Mouse (Mus musculus) G1E (cell line): ENCODE measurements around the gene Ccdc83.

Experiments
- CTCF ChIP-seq: IDR thresholded peaks from 2 replicates; pipeline ENCODE4 v1.5.1; 2012; ENCODE audit warnings: low read depth, low read length, inconsistent platforms, mixed read lengths
- GATA1 ChIP-seq: IDR thresholded peaks from 2 replicates; pipeline ENCODE4 v1.6.1; 2012; ENCODE audit warnings: borderline replicate concordance, low read length, inconsistent platforms, mixed read lengths

DNA sequence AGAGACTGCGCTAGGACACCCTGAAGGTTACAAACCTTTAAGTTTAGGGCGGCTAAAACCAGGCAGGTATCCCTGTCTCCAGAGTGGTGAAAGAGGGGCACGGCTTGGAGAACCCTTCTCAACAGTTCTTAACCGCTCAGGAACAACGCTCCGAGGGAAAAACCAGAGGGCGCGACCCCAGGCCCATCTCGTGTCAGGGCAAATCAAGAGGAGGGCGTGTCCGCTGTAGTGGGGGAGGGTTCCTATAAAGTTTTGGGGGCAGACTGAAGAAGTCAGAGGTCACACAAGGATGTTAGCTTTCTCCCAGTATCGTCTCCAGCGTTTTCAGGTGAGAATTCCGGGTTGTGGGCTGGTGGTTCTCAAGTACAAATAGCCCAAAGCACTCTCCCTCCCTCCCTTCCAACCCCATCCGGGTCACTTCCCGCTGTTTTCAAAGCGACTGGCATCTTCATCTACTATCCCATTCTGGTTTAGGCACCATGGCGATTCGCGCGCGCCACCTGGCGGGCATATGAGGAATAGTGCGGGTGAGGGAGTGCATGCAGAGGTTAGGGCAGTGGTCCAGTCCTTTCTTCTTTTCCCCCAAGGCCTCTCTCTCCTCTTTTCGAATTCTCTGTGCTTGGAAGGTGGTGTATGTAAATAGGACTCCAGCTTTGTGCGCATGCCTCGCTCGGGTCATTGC lies at the start of gene Ccdc83:
- TF ChIP-seq CTCF (peak; percentile 94), GATA1 (no peak)
